Mouse (Mus musculus): ENCODE measurements around the gene Lingo1. TPM values are rescaled to one million over a fixed set of nuclear protein-coding genes. Genes with fewer than 3 reads are reported as not detected.

The Lingo1 gene
- polyA plus RNA-seq, 1 experiment from 2014 or later = 47.8 TPM

DNA sequence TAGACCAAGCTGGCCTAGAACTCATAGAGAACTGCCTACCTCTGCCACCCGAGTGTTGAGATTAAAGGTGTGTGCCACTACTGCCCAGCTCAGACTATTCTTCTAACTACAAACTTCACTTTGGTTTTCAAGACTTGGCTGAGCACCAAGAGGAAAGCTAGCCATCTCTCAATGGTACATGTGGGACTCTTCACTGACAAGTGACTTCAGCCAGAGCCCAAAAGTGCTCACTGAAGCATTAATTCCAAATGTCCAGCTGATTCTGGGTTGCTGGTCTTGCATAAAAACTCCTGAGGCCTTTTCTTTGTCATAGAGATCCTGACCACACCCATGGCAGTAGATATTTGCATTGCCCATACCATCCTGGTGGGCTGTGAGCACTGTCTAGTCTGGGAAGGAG is 81.9 kb downstream of the Lingo1 start:
- Histone ChIP-seq H3K4me1 (peaks cover 3% of the 10 kb centered on the region; the same call in 1 of the 2 replicates), H3K4me2 (replicated peaks) (no peak overlapping the region), H3K9me3 (no peaks in the 10 kb centered on the region), H3K27ac (no peak overlapping the region), H3K36me3 (no peaks in the 10 kb centered on the region), H3K4me3 (no peak overlapping the region), H3K9ac (no peak overlapping the region), H3K27me3 (replicated peaks) (no peaks in the 10 kb centered on the region; the same call in 1 of the 2 replicates)
- no peak for ATAC-seq (ENCODE audit: low FRiP score, low read depth)
- WGBS = 74% methylated on average over 1 of the region's 1 CpGs

- Histone ChIP-seq H3K36me3 (no peaks in the 10 kb centered on the region), H3K27me3 (replicated peaks) (no peaks in the 10 kb centered on the region; the same call in 1 of the 2 replicates), H3K4me3 (no peak overlapping the region), H3K4me1 (peaks cover 3% of the 10 kb centered on the region; the same call in 1 of the 2 replicates), H3K9ac (no peak overlapping the region), H3K4me2 (replicated peaks) (no peak overlapping the region), H3K9me3 (no peaks in the 10 kb centered on the region), H3K27ac (no peak overlapping the region)
- ATAC-seq (ENCODE audit: low FRiP score, low read depth) = no peak
- 77% methylated on average over 14 of the region's 14 CpGs for WGBS
Measured at GRCm38 (mm10) chr9:56712667-56713369, 83.5 kb downstream of the Lingo1 start.

GRCm38 (mm10) chr9:56710958-56711357 is 85.3 kb downstream of the Lingo1 start:
- 76% methylated on average over 6 of the region's 6 CpGs for WGBS
- no peak for ATAC-seq (ENCODE audit: low FRiP score, low read depth)
- H3K9me3 ChIP-seq = no peaks in the 10 kb centered on the region
- no peaks in the 10 kb centered on the region for H3K27me3 ChIP-seq (replicated peaks)
- no peak overlapping the region for H3K9ac ChIP-seq
- no peaks in the 10 kb centered on the region for H3K36me3 ChIP-seq
- no peak overlapping the region for H3K4me2 ChIP-seq (replicated peaks)
- H3K4me3 ChIP-seq = no peak overlapping the region
- no peak overlapping the region for H3K27ac ChIP-seq
- H3K4me1 ChIP-seq = peaks cover 16% of the 10 kb centered on the region; the same call in 1 of the 2 replicates

DNA sequence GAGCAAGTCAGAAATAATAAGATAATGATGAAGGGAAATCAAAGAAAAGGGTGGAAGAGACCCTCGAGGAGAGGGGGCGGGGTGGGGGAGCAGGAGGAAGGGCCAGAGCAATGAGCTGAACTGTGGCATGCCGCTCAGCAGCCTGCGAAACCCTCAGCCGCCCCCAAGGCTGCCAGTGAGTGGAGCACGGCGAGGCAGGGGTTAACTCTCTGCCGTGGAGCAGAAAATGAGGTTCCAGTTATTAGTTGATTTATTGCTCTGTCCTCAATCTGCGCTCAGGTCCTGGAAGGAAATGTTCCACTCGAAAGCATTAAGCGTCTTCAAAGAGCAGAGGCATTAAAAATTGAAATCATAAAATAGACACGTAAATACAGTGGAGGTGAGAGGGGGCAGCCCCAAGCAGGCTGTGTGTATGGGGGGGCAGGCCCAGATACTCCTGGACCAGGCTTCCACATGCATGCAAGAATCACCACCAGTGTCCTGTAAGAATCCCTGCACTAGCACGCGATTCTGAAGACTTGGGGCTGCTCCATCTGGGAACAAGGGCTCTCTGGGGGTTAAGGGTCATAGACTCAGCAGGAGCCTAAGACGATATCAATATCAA is 89.7 kb downstream of the Lingo1 start:
- Histone ChIP-seq H3K36me3 (no peaks in the 10 kb centered on the region), H3K27me3 (replicated peaks) (no peaks in the 10 kb centered on the region), H3K4me3 (no peak overlapping the region), H3K4me1 (peaks cover 16% of the 10 kb centered on the region; the same call in 1 of the 2 replicates), H3K9ac (no peak overlapping the region), H3K4me2 (replicated peaks) (peak overlapping the region; percentile 22; the same call in 1 of the 2 replicates), H3K27ac (no peak overlapping the region), H3K9me3 (no peaks in the 10 kb centered on the region)
- 43% methylated on average over 15 of the region's 15 CpGs for WGBS
- ATAC-seq (ENCODE audit: low FRiP score, low read depth) = peak; percentile 43

- 0 out of 2 replicates have a peak, but pooled peaks cover 7% of the 10 kb centered on the region for H3K4me1 ChIP-seq
- H3K36me3 ChIP-seq = no peaks in the 10 kb centered on the region
- no peaks in the 10 kb centered on the region for H3K27me3 ChIP-seq (replicated peaks)
- H3K4me3 ChIP-seq = no peak overlapping the region
- no peaks in the 10 kb centered on the region for H3K9me3 ChIP-seq
- H3K4me2 ChIP-seq (replicated peaks) = no peak overlapping the region
- H3K27ac ChIP-seq = no peak overlapping the region
- no peak overlapping the region for H3K9ac ChIP-seq
- ATAC-seq (ENCODE audit: low FRiP score, low read depth) = no peak
- 76% methylated on average over 3 of the region's 3 CpGs for WGBS
Measured at GRCm38 (mm10) chr9:56701394-56701793, 94.9 kb downstream of the Lingo1 start.

GRCm38 (mm10) chr9:56700866-56701265 is 95.4 kb downstream of the Lingo1 start:
- no peak overlapping the region for H3K9ac ChIP-seq
- no peak overlapping the region for H3K4me2 ChIP-seq (replicated peaks)
- no peak overlapping the region for H3K4me3 ChIP-seq
- ATAC-seq (ENCODE audit: low FRiP score, low read depth) = no peak
- H3K27ac ChIP-seq = no peak overlapping the region
- no peaks in the 10 kb centered on the region for H3K36me3 ChIP-seq
- no peaks in the 10 kb centered on the region for H3K27me3 ChIP-seq (replicated peaks)
- WGBS = 63% methylated on average over 8 of the region's 8 CpGs
- H3K4me1 ChIP-seq = 0 out of 2 replicates have a peak, but pooled peaks cover 3% of the 10 kb centered on the region
- no peaks in the 10 kb centered on the region for H3K9me3 ChIP-seq

- no peak for ATAC-seq (ENCODE audit: low FRiP score, low read depth)
- no peak overlapping the region for H3K27ac ChIP-seq
- 80% methylated on average over 7 of the region's 7 CpGs for WGBS
- no peak overlapping the region for H3K4me2 ChIP-seq (replicated peaks)
- H3K9me3 ChIP-seq = no peaks in the 10 kb centered on the region
- no peak overlapping the region for H3K9ac ChIP-seq
- H3K4me3 ChIP-seq = no peak overlapping the region
- no peaks in the 10 kb centered on the region for H3K36me3 ChIP-seq
- H3K27me3 ChIP-seq (replicated peaks) = no peaks in the 10 kb centered on the region
- 0 out of 2 replicates have a peak, but pooled peaks cover 3% of the 10 kb centered on the region for H3K4me1 ChIP-seq
Measured at GRCm38 (mm10) chr9:56698715-56699370, 97.4 kb downstream of the Lingo1 start.

- no peak overlapping the region for H3K4me2 ChIP-seq (replicated peaks)
- no peak overlapping the region for H3K4me3 ChIP-seq
- no peak for ATAC-seq (ENCODE audit: low FRiP score, low read depth)
- H3K27me3 ChIP-seq (replicated peaks) = no peaks in the 10 kb centered on the region
- no peak overlapping the region for H3K27ac ChIP-seq
- no peaks in the 10 kb centered on the region for H3K36me3 ChIP-seq
- WGBS = 81% methylated on average over 3 of the region's 3 CpGs
- no peak overlapping the region for H3K9ac ChIP-seq
- no peaks in the 10 kb centered on the region for H3K4me1 ChIP-seq
- no peaks in the 10 kb centered on the region for H3K9me3 ChIP-seq
Measured at GRCm38 (mm10) chr9:56694079-56694478, 102.2 kb downstream of the Lingo1 start.

- H3K4me3 ChIP-seq = no peak overlapping the region
- H3K27me3 ChIP-seq (replicated peaks) = no peaks in the 10 kb centered on the region
- no peak overlapping the region for H3K9ac ChIP-seq
- no peaks in the 10 kb centered on the region for H3K9me3 ChIP-seq
- peaks cover 12% of the 10 kb centered on the region for H3K4me1 ChIP-seq
- H3K36me3 ChIP-seq = no peaks in the 10 kb centered on the region
- H3K27ac ChIP-seq = no peak overlapping the region
- H3K4me2 ChIP-seq (replicated peaks) = no peak overlapping the region
- no peak for ATAC-seq (ENCODE audit: low FRiP score, low read depth)
- WGBS = 72% methylated on average over 3 of the region's 3 CpGs
Measured at GRCm38 (mm10) chr9:56691226-56691625, 105.0 kb downstream of the Lingo1 start.

- Histone ChIP-seq H3K36me3 (no peaks in the 10 kb centered on the region), H3K27me3 (replicated peaks) (no peaks in the 10 kb centered on the region), H3K4me1 (peaks cover 13% of the 10 kb centered on the region), H3K9ac (no peak overlapping the region), H3K27ac (no peak overlapping the region), H3K9me3 (no peaks in the 10 kb centered on the region), H3K4me2 (replicated peaks) (no peak overlapping the region), H3K4me3 (no peak overlapping the region)
- WGBS = 65% methylated on average over 1 of the region's 1 CpGs
- ATAC-seq (ENCODE audit: low FRiP score, low read depth) = no peak
Measured at GRCm38 (mm10) chr9:56690679-56691078, 105.6 kb downstream of the Lingo1 start.

GRCm38 (mm10) chr9:56687490-56687889 is 108.8 kb downstream of the Lingo1 start:
- H3K4me1 ChIP-seq = peaks cover 13% of the 10 kb centered on the region
- WGBS = 87% methylated on average over 5 of the region's 5 CpGs
- no peak for ATAC-seq (ENCODE audit: low FRiP score, low read depth)

GRCm38 (mm10) chr9:56687145-56687477 is 109.2 kb downstream of the Lingo1 start:
- no peak overlapping the region for H3K27ac ChIP-seq
- H3K36me3 ChIP-seq = no peaks in the 10 kb centered on the region
- no peak for ATAC-seq (ENCODE audit: low FRiP score, low read depth)
- no peaks in the 10 kb centered on the region for H3K27me3 ChIP-seq (replicated peaks)
- no peak overlapping the region for H3K4me3 ChIP-seq
- H3K9ac ChIP-seq = peak overlapping the region; percentile 2
- no peak overlapping the region for H3K4me2 ChIP-seq (replicated peaks)
- no peaks in the 10 kb centered on the region for H3K9me3 ChIP-seq
- 100% methylated on average over 1 of the region's 1 CpGs for WGBS
- peaks cover 13% of the 10 kb centered on the region for H3K4me1 ChIP-seq

More at GRCm38 (mm10) chr9:56687490-56687889, 108.8 kb downstream of the Lingo1 start:
- Histone ChIP-seq H3K9me3 (no peaks in the 10 kb centered on the region), H3K9ac (peak overlapping the region; percentile 2; the same call in 1 of the 2 replicates), H3K27ac (no peak overlapping the region), H3K4me3 (no peak overlapping the region), H3K4me2 (replicated peaks) (no peak overlapping the region), H3K27me3 (replicated peaks) (no peaks in the 10 kb centered on the region), H3K36me3 (no peaks in the 10 kb centered on the region)
